Mouse (Mus musculus) olfactory bulb, adult 2 months (tissue): Measurements from ENCODE around the gene Ret.

Source experiments
- CTCF ChIP-seq: fragments of 200-500 bp; IDR thresholded peaks from 2 replicates; pipeline ENCODE4 v1.5.1; 2012; ENCODE audit warnings: low read depth, mild to moderate bottlenecking, low read length, moderate library complexity; ENCODE audit not compliant: insufficient read depth
- POLR2A ChIP-seq: fragments of 200-500 bp; IDR thresholded peaks from 2 replicates; pipeline ENCODE4 v1.6.1; 2012; ENCODE audit warnings: mild to moderate bottlenecking, low read depth, low read length, moderate library complexity; ENCODE audit not compliant: insufficient read depth

- TF ChIP-seq POLR2A, result no peak
- TF ChIP-seq CTCF, result no peak
Measured at GRCm38 (mm10) chr6:118205176-118205890, 7.8 kb upstream of the Ret start.
